Mouse (Mus musculus) mouse embryonic stem cell (cell line): Measurements from ENCODE around the gene Ppp1r14b.

ENCODE experiments used
- in situ Hi-C, 2 experiments: fragments of 300-500 bp; cut with MboI; formaldehyde crosslinking; loops; 1 replicate in 1 of 2; 3 replicates in 1 of 2; pipeline ENCODE4 v1.14.3; 2019 to 2020; ENCODE audit warnings: low sequenced_read_pairs in 2 of 2, low pct_unique_long_range_greater_than_20kb in 1 of 2, mixed read lengths in 1 of 2; ENCODE audit not compliant: unreplicated experiment in 1 of 2

The Ppp1r14b gene

GRCm38 (mm10) chr19:6941372-6942248 lies 33.2 kb upstream of the Ppp1r14b start, which contains the start of gene Bad:
Bad (plus strand) TSS chr19:6941861.
- in situ Hi-C loops = no loop called here

DNA sequence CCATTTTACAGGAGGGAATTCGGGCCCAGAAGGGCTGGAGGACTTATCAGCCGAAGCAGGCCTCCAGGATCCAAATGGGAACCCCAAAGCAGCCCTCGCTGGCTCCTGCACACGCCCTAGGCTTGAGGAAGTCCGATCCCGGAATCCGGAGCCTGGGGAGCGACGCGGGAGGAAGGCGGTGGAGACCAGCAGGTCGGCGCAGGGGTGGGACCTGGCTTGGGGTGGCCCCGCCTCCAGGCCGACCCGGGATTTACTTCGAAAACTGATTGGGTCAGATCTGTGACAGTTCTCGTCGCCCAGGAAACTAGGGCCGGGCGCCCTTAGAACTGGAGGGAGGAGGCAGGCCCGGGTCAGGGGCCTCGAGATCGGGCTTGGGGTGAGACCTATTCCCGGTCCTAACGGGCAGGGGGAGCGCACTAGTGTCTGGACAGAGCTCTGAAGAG lies 32.5 kb upstream of the Ppp1r14b start, which contains the start of gene Gpr137:
Gene Gpr137, minus strand, starts transcription at position 232 of the 443 bp plus-strand sequence.
- in situ Hi-C loops = no loop called here

DNA sequence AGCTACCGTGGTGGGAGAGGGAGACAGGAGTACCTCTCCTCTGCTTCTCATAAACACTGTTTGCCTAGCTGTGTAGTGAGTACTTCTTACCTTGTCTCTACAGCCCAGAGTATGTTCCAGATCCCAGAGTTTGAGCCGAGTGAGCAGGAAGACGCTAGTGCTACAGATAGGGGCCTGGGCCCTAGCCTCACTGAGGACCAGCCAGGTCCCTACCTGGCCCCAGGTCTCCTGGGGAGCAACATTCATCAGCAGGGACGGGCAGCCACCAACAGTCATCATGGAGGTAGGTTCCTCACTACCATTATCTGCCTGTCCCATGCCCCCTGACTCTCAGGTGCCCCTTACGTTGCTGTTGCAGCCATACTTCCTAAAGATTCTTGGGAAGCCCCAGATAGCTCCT lies 32.0 kb upstream of the Ppp1r14b start:
- in situ Hi-C loops = no loop called here

GRCm38 (mm10) chr19:6943709-6944108 lies 31.1 kb upstream of the Ppp1r14b start:
- in situ Hi-C loops = no loop called here

DNA sequence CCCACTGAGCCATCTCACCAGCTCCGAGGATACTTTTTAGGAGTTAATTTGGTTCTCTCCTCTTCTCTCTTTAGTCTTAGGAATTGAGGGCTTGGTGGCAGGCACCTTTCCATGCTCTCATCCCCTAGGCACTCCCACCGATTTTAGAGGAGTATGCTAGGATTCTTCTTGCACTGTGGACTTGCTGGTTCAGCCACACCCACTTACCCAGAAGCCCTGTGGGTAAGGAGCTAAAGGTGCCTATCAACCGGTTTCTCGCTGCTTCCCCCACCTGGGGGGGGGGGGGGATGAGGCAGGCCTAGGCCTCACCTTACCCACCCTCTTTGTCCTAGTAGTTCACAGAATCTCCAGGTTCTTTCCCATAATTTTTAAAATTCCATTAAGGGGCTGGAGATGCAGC lies 27.0 kb upstream of the Ppp1r14b start:
- in situ Hi-C loops = no loop called here

DNA sequence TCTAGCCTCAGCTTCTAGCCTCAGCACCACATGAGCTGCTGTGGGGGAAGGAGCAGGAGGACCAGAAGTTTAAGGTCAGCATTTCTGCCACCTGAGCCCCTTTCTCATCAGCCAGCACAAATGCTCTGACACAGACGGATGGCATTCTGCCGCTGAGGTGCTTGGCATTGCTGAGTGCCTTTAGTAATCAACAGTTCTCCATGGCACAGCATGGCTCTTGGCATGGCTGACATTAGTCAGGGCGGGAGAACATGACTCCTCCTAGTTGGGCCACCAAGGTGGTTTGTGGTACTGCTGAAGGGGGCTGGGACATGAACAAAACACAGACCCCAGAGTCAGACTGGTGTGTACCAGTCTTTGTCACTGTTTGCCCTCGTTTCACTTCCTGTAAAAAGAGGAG lies 26.6 kb upstream of the Ppp1r14b start:
- in situ Hi-C loops = no loop called here

DNA sequence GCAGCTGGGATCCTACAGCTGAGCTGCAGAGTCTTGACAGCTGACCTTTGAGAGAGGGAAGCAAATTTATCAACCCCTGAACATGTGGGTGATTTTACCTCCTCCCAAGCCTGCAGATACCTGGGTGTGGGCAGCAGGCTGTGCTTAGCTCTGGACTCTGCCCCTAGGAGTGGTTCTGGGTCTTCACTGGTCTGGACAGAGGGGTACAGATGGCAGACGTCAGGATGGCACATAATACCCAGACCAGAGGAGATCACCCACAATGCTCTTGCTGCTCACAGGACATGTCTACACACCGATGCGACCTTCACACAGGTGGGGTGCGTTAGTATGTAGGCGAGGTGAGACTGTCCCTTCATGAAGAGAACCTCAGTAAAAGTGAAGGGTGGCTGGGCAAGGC lies 25.2 kb upstream of the Ppp1r14b start:
- in situ Hi-C loops = no loop called here

GRCm38 (mm10) chr19:6949951-6950350 lies 24.8 kb upstream of the Ppp1r14b start:
- in situ Hi-C loops = no loop called here

GRCm38 (mm10) chr19:6950613-6951153 lies 24.1 kb upstream of the Ppp1r14b start:
- in situ Hi-C loops = no loop called here

- in situ Hi-C loops = no loop called here
Observed at GRCm38 (mm10) chr19:6951381-6951968, 23.3 kb upstream of the Ppp1r14b start.

- in situ Hi-C loops = no loop called here
Observed at GRCm38 (mm10) chr19:6951994-6952711, 22.6 kb upstream of the Ppp1r14b start.

- in situ Hi-C loops = no loop called here
Observed at GRCm38 (mm10) chr19:6952712-6953037, 22.1 kb upstream of the Ppp1r14b start.

- in situ Hi-C loops = no loop called here
Observed at GRCm38 (mm10) chr19:6954046-6954445, 20.7 kb upstream of the Ppp1r14b start.

GRCm38 (mm10) chr19:6955424-6955823 lies 19.3 kb upstream of the Ppp1r14b start:
- in situ Hi-C loops = no loop called here

GRCm38 (mm10) chr19:6956461-6956860 lies 18.3 kb upstream of the Ppp1r14b start:
- in situ Hi-C loops = no loop called here

GRCm38 (mm10) chr19:6968491-6969271 lies 6.1 kb upstream of the Ppp1r14b start:
- in situ Hi-C loops = no loop called here

DNA sequence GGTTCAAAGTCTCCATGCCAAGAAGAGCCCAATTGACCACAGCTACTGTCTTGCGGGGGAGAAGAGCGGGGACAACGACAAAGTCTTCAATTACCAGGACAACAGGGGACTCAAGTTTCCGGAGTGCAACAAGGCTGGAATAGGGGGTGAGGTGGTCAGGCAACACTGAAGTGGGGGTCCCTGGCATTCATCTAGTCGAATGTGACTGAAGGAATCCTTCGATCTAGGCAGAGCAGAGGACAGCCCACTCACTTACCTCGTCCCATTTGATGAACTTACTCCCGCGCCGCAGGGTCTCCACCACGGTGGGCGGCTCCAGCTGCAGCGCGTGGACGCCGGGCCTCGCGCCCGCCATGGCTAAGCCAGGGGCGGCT lies 5.5 kb upstream of the Ppp1r14b start:
- in situ Hi-C loops = no loop called here

- in situ Hi-C loops = no loop called here
Observed at GRCm38 (mm10) chr19:6969665-6970381, 4.9 kb upstream of the Ppp1r14b start.
